Mouse (Mus musculus): ENCODE measurements around the gene Itih2.

- TF ChIP-seq HCFC1 (IDR thresholded peaks at IDR 0.05; ENCODE audit: borderline replicate concordance, insufficient read depth, low read length) = no peak
- TF ChIP-seq ZC3H11A (IDR thresholded peaks at IDR 0.05; ENCODE audit: borderline replicate concordance, low read depth, low read length) = no peak
- TF ChIP-seq MAFK (IDR thresholded peaks at IDR 0.05; ENCODE audit: insufficient read depth, low read depth, low read length) = no peak
- TF ChIP-seq ZNF384 (IDR thresholded peaks at IDR 0.05; ENCODE audit: low read depth, low read length) = no peak
Observed at GRCm38 (mm10) chr2:10119276-10119675, 11.9 kb downstream of the Itih2 start.

All from ES-E14 (cell line).